Mouse (Mus musculus): Measurements from ENCODE around the gene Rbm47.

Rbm47 gene

GRCm38 (mm10) chr5:66068068-66068920, 104.6 kb downstream of the Rbm47 start:
- no peak for DNase-seq (ENCODE audit: low read depth, low spot score)

DNA sequence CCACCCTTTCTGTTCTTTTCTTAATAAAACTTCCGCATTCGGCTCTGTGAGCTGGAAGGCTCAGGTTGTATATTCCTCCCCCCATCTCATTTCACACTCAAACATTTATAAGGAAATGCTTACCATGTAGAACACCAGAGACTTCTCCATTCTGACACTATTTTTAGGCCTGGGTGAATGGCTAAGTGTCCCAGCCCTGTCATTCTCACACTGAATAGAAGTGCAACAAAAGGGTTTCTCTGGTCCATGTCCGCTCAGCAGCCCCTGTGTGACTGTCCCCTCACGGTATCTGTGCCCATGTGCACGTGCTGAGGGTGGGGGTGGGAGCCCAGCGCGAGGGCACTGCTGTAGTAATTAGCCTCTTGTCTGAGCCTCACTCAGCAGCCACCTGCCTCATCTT, 105.7 kb downstream of the Rbm47 start:
- no peak for DNase-seq (ENCODE audit: low read depth, low spot score)

DNA sequence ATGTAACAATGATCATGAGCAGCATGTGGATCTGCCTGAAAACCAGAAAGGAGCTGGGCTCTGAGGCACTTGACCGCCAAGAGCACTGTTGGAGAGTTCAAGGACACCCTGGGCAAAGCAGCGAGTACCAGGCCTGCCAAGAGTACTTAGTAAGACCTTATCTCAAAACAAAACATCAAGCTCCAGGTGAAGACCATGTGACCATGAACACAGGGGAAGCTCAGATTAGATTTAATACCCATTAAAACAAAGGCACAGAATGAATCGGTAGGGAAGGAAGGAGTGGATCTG, 110.0 kb downstream of the Rbm47 start:
- no peak for DNase-seq (ENCODE audit: low read depth, low spot score)

GRCm38 (mm10) chr5:66062046-66062929, 110.6 kb downstream of the Rbm47 start:
- no peak for DNase-seq (ENCODE audit: low read depth, low spot score)

DNA sequence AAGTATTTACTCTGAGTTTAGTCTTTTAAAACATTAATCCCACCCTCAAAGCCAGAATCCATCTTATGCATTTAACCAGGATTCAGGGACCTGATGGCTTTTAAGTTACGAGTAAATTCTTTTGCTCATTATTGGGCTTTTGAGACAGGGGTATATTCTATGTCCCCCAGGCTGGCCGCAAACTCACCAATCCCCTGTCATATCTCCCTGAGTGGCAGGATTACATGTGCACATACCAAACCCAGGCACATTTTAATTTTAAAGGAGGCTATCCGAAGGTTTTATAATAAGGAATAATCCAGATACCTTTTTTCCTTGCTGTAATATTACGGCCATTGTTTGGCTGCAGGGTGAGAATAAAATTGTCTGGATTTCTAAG, 111.3 kb downstream of the Rbm47 start:
- DNase-seq (ENCODE audit: low read depth, low spot score) = no peak

- DNase-seq (ENCODE audit: low read depth, low spot score) = no peak
Observed at GRCm38 (mm10) chr5:66058844-66059243, 114.1 kb downstream of the Rbm47 start.

DNA sequence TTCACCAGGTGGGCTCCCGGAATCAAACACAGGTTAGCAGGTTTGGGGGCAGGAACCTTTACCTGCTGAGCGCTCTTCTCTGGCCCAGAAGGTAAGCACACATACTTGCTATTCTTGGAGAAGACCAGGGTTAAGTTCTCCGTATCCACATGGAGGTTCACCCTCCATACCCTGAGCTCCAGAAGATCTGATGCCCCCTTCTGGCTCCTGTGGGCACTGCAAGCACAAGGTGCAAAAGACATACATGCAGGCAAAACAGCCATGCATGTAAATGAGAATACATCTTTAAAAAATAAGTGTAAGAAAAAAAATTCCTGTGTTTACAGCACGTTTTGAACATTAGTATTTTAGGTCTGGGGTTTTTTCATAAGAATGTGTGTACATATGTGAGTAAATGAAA, 116.2 kb downstream of the Rbm47 start:
- DNase-seq (ENCODE audit: low read depth, low spot score) = no peak

DNA sequence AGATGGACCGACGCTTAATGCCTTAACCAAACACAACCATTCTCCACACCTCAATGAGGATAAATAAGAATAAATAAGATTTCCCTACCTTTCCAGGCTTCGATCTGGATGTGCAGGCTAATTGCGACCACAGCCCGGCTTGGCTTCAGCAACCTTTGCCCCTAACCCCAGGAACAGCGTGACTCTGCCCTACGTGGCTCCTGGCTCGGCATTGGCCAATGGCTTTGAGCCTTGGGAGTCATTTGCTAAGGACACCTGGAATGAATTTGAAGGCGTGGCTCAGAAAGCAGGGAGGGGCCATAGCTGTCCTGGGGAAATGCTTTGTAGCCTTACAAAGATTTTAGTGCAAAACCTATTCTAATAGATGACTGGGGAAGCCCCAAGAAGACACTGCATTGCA, 118.5 kb downstream of the Rbm47 start:
- no peak for DNase-seq (ENCODE audit: low read depth, low spot score)

- no peak for DNase-seq (ENCODE audit: low read depth, low spot score)
Observed at GRCm38 (mm10) chr5:66052777-66053548, 120.0 kb downstream of the Rbm47 start.

- DNase-seq (ENCODE audit: low read depth, low spot score) = no peak
Observed at GRCm38 (mm10) chr5:66050841-66051240, 122.1 kb downstream of the Rbm47 start.

DNA sequence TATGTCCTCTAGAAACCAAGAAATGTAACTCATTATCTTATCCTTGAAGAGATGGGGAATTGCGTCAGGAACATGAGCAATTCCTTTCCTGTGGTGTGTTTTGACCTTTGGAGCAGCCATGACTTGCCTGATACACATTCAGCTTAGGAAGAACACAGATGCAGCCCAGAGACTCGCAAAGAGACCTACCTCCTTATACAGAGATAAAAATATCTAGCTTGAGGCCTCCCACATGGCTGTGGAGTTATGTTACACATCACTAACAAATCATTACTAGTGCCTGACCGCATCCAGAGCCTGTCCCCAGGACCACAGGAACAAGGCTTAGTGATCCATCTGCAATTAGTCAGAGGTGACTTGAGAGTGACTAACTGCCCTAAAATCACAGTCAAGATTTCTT, 126.6 kb downstream of the Rbm47 start:
- DNase-seq (ENCODE audit: low read depth, low spot score) = no peak

DNA sequence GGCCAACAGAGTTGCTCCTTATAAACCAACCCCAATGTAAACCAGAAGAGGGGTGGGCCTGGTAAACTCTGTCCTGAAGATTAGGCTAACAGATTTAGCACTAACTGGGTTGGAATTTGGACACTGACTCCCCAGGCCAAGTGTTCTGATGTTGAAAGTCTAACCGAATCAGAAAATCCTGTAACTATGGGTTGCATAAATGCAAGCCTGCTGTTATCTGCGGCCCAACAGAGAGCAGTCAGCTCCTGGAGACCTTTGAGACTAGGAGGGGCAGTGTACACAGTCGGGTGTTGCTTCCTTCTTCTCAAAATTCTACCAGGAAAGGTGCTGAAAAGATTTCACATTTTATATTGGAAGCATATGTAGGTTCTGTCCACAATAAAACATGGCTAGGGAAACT, 129.0 kb downstream of the Rbm47 start:
- DNase-seq (ENCODE audit: low read depth, low spot score) = no peak

DNA sequence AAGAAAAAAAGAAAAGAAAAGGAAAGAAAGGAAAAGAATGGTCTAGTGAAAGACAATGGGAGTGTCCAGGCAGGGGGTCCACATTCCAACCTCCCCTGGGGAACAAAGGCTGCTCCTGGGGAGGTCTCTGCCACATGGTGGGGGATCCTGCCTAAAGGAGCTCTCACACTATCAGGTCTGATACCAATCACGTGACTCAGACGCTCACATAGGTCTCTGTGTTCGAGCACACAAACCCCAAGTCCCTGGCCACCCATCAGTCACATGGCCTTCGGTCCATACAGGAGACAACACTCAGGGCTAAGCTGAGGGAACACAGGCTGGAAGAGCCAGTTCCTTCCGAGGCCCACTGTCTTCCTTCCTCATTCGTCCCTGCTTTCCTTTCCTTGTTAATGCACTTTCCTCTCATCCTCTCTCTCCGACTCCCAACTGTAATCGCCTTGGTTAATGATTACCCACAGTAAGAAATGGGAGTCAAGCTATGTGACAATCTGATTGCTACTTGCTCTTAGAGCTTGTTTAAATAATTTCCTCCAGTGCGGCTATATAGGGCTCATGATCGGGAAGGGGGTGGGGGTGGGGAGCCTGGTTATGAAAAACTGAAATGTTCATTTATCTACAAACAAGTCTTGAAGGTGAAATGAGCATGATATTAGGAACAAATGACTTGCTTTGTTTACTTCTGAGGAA, 130.1 kb downstream of the Rbm47 start:
- no peak for DNase-seq (ENCODE audit: low read depth, low spot score)

DNA sequence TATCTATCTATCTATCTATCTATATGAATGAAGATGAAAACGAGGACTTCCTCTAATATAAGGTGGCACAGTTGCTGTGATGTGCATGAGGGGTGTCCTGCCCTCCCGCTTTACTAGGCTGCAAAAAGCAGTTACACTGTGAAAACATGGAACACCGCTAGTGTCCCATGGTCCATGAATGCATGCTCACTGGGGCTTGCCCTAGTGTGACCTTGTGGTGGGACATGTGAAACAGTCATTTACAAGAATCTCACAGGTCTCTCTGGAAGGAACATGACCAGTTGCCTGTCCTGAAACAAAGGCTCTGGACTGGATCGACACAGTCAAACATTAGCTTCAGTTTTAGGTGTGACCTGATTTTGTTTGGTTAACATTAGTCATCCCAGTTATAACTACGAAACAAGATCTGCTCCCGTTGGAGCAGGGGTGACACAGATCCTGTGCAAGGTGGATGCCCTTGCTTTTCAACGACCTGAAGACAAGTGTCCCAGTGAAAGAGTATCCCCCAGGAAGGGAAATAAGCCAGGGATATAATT, 132.1 kb downstream of the Rbm47 start:
- DNase-seq (ENCODE audit: low read depth, low spot score) = no peak

DNA sequence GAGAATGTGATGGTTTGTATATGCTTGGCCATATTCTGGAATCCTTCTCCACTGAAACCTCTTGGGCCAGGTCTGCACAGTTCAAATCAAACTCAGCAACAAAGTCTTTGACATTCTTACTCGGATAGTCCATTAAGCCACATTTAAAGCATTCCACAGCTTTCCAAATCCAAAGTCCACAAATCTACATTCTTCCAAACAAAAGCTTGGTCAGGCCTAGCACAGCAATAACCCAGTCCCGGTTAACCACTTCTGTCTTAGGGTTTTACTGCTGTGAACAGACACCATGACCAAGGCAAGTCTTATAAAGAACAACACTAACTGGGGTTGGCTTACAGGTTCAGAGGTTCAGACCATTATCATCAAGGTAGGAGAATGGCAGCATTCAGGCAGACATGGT, 133.1 kb downstream of the Rbm47 start:
- DNase-seq (ENCODE audit: low read depth, low spot score) = no peak

- no peak for DNase-seq (ENCODE audit: low read depth, low spot score)
Observed at GRCm38 (mm10) chr5:66037066-66037465, 135.9 kb downstream of the Rbm47 start.

GRCm38 (mm10) chr5:66036440-66037054, 136.4 kb downstream of the Rbm47 start:
- DNase-seq (ENCODE audit: low read depth, low spot score) = no peak

- no peak for DNase-seq (ENCODE audit: low read depth, low spot score)
Observed at GRCm38 (mm10) chr5:66034375-66035195, 138.3 kb downstream of the Rbm47 start.

DNA sequence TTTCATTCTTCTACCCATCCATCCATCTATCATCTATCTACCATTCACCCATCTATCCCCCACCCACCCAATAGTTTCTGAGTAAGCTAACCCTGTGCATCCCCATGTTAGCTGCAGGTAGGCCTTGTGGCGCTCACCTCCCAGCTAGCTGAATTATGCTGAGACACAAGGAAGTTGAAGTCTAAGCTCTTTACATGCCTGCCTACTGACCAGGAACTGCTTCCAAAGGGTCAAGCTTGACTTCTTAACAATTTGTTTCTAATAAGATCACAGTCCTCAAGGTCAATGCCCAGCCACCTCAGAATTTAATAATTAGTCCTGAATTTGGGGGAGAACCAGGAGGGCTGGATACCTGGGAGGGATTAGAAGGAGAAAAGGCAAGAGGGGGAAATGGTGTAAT, 140.1 kb downstream of the Rbm47 start:
- no peak for DNase-seq (ENCODE audit: low read depth, low spot score)

- no peak for DNase-seq (ENCODE audit: low read depth, low spot score)
Observed at GRCm38 (mm10) chr5:66031699-66032098, 141.2 kb downstream of the Rbm47 start.

Measured in retina, adult 2 months (tissue).